Mouse (Mus musculus): ENCODE results near the gene Fam216b. TPM values are rescaled to one million over a fixed set of nuclear protein-coding genes. Genes with fewer than 3 reads are reported as not detected.

Fam216b gene
- total RNA-seq, 2 experiments from 2014 or later = not detected

DNA sequence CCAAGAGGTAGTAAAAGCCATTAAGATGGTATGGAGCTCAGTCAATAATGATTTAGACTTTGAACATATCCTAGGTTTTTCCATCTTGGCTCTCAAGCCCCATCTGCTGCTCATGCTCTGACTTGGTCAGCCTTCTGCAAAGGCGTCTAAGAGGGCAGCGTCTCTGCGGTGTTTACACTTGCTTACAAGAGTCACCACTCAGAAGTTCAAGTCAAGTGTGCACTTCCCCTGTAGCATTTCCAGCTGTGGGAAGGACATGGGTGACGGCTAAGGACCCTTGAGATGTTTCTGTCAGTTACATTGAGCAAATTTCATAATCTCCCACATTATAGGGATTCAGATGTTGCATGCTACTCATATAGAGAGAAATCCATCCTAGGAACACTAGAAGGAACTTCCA, 40.1 kb downstream of the Fam216b start:
- no peak for ATAC-seq (replicated peaks; ENCODE audit: low FRiP score, low TSS enrichment, poor library complexity, severe bottlenecking)

DNA sequence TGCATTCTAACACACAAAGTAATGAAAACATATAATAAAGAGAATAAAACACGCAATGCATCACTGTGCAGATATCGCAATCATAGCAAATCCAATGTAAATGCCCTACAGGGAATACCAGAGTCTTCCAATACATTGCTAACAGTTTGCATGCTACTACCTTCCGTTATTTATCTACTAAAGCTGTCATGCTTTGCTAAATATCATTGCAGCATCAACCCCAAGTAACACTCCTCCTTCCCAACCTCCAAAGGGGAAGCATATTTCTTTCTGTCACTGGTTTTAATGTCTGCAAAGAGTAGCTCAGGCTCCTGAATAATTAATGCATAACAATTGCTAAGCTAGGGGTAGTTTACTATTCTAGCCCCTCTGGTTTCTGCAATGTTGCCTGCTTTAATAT, 40.5 kb downstream of the Fam216b start:
- ATAC-seq (replicated peaks; ENCODE audit: low FRiP score, low TSS enrichment, poor library complexity, severe bottlenecking) = no peak

DNA sequence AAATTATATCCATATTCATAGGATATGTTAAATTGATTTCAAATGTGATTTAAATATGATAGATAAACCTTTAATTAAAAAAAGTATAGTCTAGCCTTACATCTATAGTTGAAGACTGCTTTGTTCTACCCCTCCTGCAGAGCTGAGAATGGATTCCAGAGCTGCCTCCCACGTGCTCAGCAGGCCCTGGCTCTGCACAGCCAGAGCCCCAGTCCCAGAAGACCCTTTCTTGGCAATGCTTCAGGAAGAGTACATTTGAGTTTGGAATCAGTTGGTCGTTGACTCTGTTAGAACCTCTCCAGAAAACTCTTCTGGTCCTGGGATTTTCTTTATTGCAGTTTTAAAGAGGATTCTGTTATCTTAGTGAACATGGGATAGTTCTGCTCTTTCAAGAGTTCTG, 45.7 kb downstream of the Fam216b start:
- ATAC-seq (replicated peaks; ENCODE audit: low FRiP score, low TSS enrichment, poor library complexity, severe bottlenecking) = no peak

DNA sequence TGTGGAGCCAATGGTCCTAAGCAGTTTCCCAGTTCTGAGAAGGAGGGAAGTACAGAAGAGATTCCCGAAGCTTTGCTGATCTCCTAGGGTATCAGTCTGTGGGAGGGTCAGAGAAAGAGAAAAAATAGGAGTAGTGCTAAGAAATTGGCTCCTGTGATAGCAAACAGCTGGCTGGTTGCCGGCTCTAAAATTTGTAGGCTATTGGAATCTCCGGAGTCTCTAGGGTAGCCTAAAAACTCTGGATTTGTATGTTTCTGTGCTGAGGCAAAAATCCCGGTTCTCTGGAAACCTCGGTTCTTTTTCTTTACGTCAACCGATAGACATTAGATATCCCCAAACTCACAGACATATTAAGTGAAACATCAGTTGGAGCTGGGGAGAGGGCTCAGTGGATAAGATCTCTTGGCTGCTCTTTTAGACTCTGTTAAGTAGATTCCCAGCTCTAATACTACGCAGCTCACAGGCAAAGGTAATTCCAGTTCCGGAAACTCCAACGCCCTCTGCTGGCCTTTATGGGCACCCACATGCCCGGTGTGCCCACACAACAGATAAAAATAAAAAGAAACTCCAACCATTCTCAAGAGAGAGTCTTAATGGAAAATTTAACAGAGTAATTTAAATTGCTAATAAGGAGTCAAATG, 46.8 kb downstream of the Fam216b start:
- ATAC-seq (replicated peaks; ENCODE audit: low FRiP score, low TSS enrichment, poor library complexity, severe bottlenecking) = no peak

DNA sequence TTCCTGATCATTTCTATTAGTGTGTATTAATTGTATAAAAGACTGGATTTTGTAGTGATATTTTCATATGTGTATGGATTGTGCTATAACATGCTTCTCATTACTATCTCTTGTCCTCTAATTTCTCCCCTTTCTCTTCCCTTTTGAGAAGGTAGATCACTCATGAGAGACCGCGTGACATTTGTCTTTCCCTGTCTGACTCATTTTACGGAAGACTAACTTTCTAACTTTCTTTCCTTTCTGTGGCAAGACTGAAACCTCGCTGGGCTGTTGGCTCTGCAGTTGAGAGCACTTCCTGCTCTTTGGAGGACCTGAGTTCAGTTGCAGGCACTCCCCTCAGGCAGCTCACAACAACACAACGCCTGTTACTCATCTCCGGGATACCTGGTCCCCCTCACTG, 48.2 kb downstream of the Fam216b start:
- no peak for ATAC-seq (replicated peaks; ENCODE audit: low FRiP score, low TSS enrichment, poor library complexity, severe bottlenecking)

DNA sequence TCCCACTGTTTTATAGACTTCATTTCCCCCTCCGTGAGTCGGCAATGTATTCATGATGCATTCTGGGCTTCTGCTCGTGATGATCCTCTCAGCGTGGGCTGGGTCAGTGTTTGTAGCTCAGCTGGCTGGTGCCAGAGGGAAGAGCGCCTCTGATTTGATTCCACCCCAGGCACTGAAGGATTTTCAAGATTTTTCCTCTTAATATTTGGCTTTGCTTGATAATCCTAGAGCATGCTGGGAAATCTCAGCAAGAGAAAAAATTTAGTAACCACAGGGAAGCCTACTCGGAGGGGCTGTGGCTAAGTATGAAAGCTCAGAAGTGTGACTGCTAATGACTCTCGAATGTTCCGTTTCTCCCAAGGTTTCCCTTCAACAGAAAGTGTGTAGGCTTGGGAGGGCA, 49.9 kb downstream of the Fam216b start:
- no peak for ATAC-seq (replicated peaks; ENCODE audit: low FRiP score, low TSS enrichment, poor library complexity, severe bottlenecking)

Other genes starting within 250 kb of the Fam216b start
- 37.4 and 46.6 TPM in 2 replicates for gene Dnajc15, start 213.9 kb downstream of the Fam216b start, total RNA-seq (2014; fragmentation: Nextera tagmentation)
- gene Dnajc15, start 213.9 kb downstream of the Fam216b start, total RNA-seq (2017) = 30.7 and 45.1 TPM in 2 replicates
- 0.52 and 1.7 TPM in 2 replicates for gene Epsti1, start 184.8 kb downstream of the Fam216b start, total RNA-seq (2014; fragmentation: Nextera tagmentation)
- gene Epsti1, start 184.8 kb downstream of the Fam216b start, total RNA-seq (2017) = 21.2 and 24.5 TPM in 2 replicates
- not detected in 2 replicates for gene Tnfsf11, start 219.0 kb upstream of the Fam216b start, total RNA-seq (2014; fragmentation: Nextera tagmentation)
- gene Tnfsf11, start 219.0 kb upstream of the Fam216b start, total RNA-seq (2017) = not detected in 2 replicates

All from megakaryocyte-erythroid progenitor cell, adult 5-6 weeks (primary cell).